Mouse (Mus musculus): Measurements from ENCODE around the gene Maml2.

The Maml2 gene

GRCm38 (mm10) chr9:13446703-13447285, 149.0 kb downstream of the Maml2 start, which contains the start of gene Gm17571:
Gm17571 (minus strand) TSS chr9:13446753.
- no peak for DNase-seq (ENCODE audit: low read depth)

GRCm38 (mm10) chr9:13448716-13449115, 151.0 kb downstream of the Maml2 start:
- no peak for DNase-seq (ENCODE audit: low read depth)

GRCm38 (mm10) chr9:13454651-13455123, 156.9 kb downstream of the Maml2 start:
- DNase-seq (ENCODE audit: low read depth), result no peak

GRCm38 (mm10) chr9:13455231-13455630, 157.5 kb downstream of the Maml2 start:
- DNase-seq (ENCODE audit: low read depth), result no peak

GRCm38 (mm10) chr9:13457774-13458173, 160.0 kb downstream of the Maml2 start:
- no peak for DNase-seq (ENCODE audit: low read depth)

- DNase-seq (ENCODE audit: low read depth), result no peak
These were observed 161.6 kb downstream of the Maml2 start for GRCm38 (mm10) chr9:13459371-13459770.

- DNase-seq (ENCODE audit: low read depth), result no peak
These were observed 162.3 kb downstream of the Maml2 start for GRCm38 (mm10) chr9:13460012-13460411.

- DNase-seq (ENCODE audit: low read depth), result no peak
These were observed 163.2 kb downstream of the Maml2 start for GRCm38 (mm10) chr9:13460926-13461325.

GRCm38 (mm10) chr9:13465358-13466020, 167.7 kb downstream of the Maml2 start:
- no peak for DNase-seq (ENCODE audit: low read depth)

GRCm38 (mm10) chr9:13466351-13466750, 168.6 kb downstream of the Maml2 start:
- DNase-seq (ENCODE audit: low read depth), result no peak

GRCm38 (mm10) chr9:13466816-13467215, 169.1 kb downstream of the Maml2 start:
- no peak for DNase-seq (ENCODE audit: low read depth)

GRCm38 (mm10) chr9:13467745-13468144, 170.0 kb downstream of the Maml2 start:
- DNase-seq (ENCODE audit: low read depth), result no peak

- no peak for DNase-seq (ENCODE audit: low read depth)
These were observed 171.0 kb downstream of the Maml2 start for GRCm38 (mm10) chr9:13468778-13469177.

GRCm38 (mm10) chr9:13470013-13470412, 172.3 kb downstream of the Maml2 start:
- DNase-seq (ENCODE audit: low read depth), result no peak

GRCm38 (mm10) chr9:13474951-13475350, 177.2 kb downstream of the Maml2 start:
- no peak for DNase-seq (ENCODE audit: low read depth)

GRCm38 (mm10) chr9:13479275-13479674, 181.5 kb downstream of the Maml2 start:
- DNase-seq (ENCODE audit: low read depth), result no peak

GRCm38 (mm10) chr9:13483199-13484068, 185.7 kb downstream of the Maml2 start:
- no peak for DNase-seq (ENCODE audit: low read depth)

GRCm38 (mm10) chr9:13484267-13485240, 186.8 kb downstream of the Maml2 start:
- no peak for DNase-seq (ENCODE audit: low read depth)

GRCm38 (mm10) chr9:13485914-13486313, 188.2 kb downstream of the Maml2 start:
- DNase-seq (ENCODE audit: low read depth), result no peak

- no peak for DNase-seq (ENCODE audit: low read depth)
These were observed 193.3 kb downstream of the Maml2 start for GRCm38 (mm10) chr9:13491107-13491506.

- DNase-seq (ENCODE audit: low read depth), result no peak
These were observed 194.3 kb downstream of the Maml2 start for GRCm38 (mm10) chr9:13491854-13492620.

Data from c-Kit-positive CD71-negative TER-119-negative erythroid progenitor cells, embryonic 14.5 days (primary cell).